Mouse (Mus musculus) frontal cortex, postnatal 25 days (tissue): ENCODE results near the gene Kpna7.
"Not testable (repeated sequence)": the region's sequence is repeated elsewhere in the genome, so short reads cannot be mapped to it uniquely, and the experiment has no call there.

Experiments used
- DNase-seq, 2 experiments: peaks; one replicate each; pipeline ENCODE4 v3.0.0; 2022; ENCODE audit warnings: low spot score in 2 of 2

Gene Kpna7

DNA sequence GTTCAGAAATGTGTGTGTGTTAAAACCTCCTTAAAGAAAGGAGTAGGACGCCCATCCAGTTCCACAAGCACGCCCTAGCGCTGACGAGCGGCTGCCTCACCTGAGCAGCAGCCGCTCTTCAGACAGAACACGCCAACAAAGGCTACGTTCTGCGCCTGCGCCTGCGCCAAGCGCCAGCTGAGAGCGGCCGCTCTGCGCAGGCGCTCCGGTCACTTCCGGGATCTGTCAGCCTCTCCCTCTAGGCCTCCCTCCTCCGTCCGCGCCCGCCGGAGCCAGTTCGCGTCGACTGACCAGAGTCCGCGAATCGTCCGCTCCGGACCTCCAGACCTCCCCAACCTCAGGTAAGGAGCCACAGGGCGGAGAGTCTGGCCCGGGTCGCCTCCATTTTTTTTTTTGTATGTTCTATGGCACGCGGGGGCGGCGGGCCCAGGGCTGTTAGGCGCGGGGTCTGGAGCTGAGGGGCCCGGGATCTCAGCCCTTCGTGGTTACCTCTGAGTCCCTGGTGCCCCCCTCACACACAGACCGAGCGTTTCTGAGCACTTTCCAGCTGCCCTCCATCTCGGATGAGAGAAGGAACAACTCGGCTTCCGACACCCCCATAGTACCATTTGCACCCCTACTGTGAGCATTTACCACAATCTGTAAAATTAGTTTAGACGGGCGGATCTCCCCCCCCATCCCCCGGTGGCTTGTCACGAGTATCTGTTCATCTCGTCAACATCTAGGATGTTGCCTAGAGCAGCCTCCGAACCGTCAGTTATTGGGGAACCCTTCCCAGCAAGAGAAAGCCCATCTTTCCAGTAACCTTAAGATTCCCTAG lies at the start of gene Kpna7, which contains the start of gene Arpc1a:
Gene Kpna7 (minus strand): TSS at position 399 of the 820 bp plus-strand sequence.
Gene Arpc1a (plus strand): TSS at position 199 of the 820 bp plus-strand sequence.
- peak; percentile 73 to 79 for DNase-seq

DNA sequence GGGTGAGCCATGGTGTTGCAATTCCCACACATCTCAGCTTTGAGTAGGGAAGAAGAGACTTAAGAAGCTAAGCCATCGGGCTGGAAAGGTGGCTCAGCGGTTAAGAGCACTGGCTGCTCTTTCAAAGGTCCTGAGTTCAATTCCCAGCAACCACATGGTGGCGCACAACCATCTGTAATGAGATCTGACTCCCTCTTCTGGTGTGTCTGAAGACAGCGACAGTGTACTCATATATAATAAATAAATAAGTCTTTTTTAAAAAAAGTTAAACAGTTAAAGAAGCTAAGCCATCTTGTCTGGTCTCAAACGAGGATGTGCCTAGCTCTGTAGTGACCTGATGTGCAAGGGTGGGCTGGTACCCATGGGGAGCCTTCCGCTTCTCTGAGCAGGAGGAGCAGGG lies 49.4 kb upstream of the Kpna7 start:
- DNase-seq = not testable (repeated sequence)

DNA sequence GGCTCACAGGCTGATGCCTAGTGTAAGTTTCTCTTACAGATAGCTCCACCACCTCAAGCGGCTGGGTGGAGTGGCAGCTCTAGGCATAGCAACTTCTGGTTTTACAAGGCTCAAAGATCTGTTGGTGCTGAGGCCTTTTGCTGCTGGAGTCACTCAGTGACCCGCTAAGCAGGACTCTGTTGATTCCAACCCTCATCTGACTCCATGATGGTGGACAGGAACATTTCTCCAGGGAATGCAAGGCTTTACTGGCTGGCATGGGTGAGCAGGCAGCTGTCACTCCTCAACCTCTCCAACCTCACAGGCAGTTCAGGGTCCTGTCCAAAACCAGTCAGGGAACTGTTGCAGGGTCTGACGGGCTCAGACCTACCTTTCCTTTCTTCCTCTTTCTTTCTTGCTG lies 47.2 kb upstream of the Kpna7 start:
- no peak for DNase-seq

DNA sequence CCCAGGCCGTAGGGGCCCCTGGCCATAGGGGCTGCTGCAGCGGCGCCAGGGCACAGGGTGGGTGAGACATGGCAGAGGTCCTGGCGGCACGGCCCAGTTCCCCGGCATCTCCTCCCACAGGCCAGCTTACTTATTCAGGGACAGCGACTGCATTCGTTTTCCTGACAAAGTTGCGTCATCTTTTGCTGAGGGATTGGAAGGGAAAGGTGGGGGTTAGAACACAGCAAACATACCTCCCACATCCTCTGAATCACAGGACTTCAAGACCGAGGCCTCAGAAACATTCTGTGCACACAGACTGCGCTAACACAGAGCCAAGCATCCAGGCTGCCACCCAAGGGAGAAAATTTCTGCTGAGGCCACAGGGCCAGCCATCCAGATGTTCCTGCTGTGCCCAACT lies 46.4 kb upstream of the Kpna7 start:
- DNase-seq = peak in 1 of 2 experiments; percentile 36

DNA sequence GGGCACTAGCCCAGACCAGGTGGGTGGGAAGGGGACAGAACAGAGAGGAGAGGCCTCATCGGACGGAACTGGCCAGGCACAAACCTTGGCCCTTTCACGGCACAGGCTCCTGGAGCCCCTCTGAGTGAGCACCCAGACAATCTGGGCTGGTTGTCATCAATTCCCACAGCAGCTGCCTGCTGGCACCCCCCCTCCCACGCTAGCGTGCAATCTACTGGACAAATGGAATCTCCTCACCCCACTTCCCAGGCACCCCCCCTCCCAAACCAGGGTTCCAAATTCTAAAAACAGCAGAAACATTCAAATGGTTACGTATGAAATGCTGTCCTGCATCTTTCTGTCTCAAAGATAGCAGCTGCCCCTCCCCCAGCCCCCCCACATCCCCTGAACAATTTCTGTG lies 45.9 kb upstream of the Kpna7 start:
- not testable (repeated sequence) for DNase-seq

DNA sequence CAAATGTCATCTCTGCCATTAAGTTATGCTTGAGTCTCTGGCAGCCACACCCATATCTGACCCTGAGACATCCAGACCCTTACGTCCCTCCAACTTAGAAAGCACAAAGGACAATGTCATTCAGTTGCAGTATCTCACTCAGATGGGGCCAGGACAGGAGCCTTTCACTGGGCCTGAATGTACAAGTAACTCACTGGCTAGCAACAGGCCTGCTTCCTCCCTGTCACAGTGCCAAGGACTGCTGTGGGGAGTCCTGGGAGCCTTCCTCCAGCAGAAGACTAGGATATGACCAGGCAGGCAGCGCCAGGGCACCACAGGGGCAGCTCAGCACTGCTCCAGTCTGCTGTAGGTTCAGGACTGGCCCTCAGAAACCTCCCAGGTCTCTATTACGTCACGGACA lies 45.3 kb upstream of the Kpna7 start:
- DNase-seq = no peak

DNA sequence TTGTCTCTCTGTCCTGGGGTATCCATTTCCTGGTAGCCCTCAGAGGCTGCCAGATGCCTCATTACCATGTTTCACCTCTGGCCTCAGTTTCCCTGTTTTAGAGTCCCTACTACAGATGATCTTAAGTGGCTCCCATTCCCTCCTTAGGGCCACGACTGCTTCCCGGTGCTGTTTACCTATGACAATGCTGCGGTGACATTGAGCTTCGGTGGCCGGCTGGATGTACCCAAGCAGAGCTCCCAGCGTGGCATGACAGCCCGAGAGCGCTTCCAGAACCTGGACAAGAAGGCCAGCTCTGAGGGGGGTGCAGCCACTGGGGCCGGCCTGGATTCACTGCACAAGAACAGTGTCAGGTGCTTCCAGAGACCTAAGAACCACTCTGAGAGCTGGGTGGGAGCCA lies 42.8 kb upstream of the Kpna7 start:
- no peak for DNase-seq

DNA sequence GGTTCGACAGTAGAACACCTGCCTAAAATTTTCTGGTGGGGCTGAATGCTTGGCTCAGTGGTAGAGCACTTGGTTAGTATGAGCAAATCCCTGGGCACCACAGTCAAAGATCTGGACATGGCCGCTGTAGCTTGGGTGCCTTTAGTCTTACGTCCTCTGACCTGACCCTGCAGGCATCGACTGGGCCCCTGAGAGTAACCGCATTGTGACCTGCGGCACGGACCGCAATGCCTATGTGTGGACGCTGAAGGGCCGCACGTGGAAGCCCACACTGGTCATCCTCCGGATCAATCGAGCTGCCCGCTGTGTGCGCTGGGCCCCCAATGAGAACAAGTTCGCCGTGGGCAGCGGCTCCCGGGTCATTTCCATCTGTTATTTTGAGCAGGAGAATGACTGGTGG lies 39.6 kb upstream of the Kpna7 start:
- no peak for DNase-seq

DNA sequence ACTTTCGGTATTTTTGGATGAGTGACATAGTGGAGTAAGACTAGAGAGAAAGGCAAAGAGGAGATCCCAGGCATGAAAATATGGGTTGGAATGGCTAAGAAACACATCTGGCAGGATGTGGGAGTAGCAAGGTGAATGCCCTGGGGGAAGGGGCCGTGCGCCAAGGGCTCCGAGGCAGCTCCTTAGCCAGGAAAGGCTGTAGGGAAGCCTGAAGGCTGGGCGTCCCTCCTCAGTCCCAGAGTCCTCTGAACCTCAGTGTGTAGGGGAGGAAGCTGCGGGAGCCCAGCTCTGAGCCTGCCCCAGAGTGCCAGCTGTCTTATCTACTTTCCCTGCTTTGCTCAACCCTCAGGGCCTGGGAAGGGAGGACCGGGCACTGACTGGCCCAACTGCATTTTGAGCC lies 37.1 kb upstream of the Kpna7 start:
- DNase-seq = no peak

DNA sequence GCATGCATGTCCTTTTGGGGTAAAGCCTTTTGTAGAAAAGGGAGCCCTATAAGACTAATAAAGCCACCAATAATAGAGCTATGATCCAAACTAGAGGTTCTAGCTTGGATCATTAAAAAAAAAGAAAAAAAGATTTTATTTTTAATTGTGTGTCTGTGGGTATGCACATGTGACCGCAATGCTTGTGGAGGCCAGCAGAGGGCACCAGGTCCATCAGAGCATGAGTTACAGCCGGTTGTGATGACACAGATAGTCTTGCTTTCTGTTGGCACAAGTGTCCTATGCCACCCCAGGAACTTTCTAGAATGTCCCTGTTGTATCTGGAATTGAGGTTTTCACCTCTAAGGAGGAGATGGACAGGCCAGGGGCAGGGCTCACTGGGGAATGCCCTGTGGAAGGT lies 35.6 kb upstream of the Kpna7 start:
- DNase-seq = no peak

DNA sequence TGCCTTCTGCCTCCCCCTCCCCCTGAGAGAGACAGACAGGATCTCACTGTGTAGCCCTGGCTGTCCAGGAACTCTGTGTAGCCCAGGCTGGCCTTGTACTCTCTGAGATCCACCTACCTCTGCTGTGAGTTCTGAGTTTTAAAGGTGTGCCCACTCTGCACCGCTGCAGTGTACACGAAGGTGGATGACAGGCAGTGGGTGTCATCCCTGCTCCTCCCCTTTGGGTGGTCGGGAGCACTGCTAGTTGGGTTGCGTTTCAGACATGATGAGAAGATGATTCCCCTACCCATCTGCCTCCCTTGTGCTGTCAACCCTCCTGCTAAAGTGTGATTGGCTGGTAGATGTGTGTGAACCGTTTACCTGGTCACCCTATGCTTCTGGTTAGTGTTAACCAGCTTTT lies 34.6 kb upstream of the Kpna7 start:
- no peak for DNase-seq

DNA sequence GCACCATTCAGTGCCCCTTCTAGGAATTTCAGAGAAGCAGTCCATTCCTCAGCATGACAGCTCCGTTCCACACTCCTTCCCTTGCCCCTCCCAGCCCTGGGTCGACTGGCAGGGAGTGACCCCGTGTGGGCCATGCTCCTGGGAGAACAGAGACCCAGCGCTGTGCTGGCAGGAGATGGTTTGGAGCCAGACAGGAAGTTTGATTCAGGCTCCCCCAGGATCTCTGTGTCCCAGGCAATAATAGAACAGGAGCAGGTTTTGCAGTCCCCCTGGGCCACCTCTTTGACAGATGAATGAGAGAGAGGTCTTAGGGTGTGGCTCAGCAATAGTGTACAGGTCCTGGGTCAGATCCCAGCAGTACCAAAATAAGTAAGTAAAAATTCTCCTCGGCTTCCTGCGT lies 34.2 kb upstream of the Kpna7 start:
- DNase-seq = no peak

DNA sequence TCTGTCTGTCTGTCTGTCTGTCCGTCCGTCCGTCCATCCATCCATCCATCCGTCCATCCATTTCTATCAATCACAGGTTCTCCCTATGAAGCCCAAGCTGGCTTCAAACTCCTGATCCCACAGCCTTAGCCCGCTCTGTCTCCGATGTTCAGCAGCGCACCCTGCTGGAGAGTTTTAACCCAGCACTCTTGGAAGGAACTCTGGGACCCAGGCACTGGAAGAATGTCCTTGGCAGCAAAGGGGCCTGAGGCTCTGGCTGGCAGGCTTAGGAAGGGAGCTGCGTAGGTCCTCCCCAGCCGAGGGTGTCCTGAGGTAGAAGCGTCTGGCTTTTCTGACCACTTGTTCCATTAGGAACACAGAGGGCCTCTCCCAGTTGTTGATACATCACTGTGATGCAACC lies 33.1 kb upstream of the Kpna7 start:
- peak in 1 of 2 experiments; percentile 43 for DNase-seq

DNA sequence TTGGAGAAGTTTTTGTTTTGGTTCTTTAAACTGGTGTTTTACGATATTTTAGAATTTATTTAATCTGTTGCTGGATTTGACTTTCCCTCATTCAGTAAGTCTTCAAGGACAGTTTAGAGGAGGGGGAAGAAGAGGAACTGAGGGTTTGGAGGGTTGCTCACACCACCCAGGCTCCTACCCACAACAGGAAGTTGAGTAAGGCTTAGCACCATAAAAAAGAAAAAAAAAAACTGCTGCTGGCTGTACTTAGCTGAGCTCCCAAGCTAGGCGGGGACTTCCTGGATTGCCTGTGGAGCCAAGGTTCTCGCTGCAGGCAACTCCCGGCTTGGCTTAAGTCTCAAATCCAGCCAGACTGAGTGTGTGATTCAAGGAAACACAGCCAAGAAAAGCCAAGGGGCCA lies 32.5 kb upstream of the Kpna7 start:
- no peak for DNase-seq

DNA sequence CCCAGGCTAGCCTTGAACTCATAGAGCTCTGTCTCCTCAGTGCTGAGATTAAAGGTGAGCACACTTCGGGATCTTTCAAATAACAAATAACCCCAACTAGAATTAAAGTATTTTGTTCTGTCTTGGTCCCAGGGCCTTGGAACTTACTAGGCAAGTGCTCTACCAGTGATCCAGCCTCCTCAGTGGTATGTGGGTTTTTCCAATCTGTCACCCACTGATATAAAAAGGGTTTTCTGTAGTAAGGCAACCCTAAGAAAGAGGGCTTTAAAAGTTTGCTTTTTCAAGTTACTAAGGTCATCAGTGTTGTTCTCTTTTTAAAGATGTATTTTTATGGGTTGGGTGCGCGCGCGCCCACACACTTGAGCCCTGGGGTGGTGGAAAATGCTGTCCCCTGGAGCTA lies 31.9 kb upstream of the Kpna7 start:
- DNase-seq = no peak

DNA sequence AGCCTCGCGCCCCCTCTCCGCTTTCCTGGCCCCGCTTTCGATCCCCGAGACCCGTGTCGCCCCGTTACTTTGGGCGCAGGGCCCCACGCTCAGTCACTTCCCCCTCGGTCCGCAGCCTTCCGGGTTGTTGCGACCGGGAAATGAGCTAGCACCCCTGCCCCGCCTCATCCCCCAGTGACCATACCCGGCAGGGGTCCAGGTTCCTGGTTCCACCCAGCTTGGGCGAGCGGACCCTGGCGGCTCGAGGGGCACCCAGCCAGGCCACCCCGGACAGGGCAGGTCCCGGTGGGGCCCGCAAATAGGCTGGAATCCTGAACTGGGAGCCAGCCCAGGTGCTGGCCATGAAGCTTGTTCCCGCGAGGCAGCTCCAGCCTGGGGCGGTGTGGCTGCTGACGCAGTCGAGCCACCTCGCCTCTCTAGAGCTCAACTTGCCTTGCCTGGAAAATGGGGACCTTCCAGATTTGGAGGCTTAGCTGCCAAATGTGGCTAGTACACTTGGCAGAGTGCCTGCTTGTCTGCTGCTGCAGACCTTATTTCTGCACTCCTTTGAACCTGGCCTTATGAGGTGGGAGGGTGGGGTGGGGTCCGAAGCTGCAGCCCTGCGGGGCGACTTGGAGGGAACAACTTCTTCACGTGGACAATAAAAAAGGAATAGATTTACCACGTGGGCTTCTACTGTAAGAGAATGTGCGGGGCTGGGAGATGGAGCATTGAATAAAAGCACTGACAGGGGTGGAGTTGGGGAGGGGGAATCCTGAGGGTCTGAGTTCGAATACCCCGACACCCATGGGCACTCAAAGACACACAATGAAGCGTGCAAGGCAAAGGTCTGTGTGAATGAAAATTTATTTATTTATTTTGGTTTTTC lies 31.0 kb upstream of the Kpna7 start:
- DNase-seq = no peak

DNA sequence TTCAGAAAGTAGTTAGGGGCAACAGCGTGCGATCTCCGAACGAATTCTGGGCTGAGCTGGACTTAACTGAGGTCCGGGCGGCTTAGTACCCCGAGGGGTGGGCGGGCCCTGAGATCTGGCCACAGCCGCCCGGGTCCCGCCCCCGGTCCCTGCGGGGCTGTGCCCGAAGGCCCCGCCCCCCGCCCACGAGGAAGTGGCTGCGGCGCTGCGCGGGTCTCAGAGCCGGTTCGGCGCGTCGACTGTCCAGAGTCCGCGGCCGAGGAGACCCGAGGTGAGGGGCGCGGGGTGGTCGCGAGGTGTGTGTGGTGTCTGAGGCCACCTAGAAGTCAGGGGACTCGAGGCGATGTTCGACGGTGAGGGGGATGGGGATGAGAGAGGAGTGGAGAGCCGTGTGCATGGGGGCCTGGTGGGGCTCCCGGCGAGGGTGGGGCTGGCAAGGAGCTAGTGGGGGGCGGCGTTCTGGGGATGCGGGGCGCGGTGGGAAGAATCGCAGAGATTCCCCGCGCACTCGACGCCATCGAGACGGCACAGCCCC lies 30.3 kb upstream of the Kpna7 start, which contains the start of gene Arpc1b:
Gene Arpc1b (plus strand): TSS at position 145 of the 535 bp plus-strand sequence.
- DNase-seq = no peak

DNA sequence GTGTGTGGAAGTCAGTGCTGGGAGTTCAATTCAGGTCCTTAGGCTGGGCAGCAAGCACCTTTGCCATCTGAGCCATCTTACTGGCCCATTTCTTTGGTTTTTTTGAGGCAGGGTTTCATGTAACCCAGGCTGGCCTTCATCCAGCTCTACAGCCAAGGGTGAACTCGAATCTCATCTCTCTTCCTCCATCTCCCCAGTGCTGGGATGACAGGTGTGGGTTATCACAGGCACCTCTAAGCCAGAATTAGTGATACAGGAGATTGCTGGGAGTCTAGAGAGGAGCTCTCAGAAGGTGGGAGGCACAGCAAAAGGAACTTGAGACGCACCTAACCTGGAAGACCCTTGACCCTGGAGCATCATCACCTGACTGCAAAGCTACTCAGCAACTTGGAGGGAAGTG lies 29.6 kb upstream of the Kpna7 start:
- DNase-seq = no peak

DNA sequence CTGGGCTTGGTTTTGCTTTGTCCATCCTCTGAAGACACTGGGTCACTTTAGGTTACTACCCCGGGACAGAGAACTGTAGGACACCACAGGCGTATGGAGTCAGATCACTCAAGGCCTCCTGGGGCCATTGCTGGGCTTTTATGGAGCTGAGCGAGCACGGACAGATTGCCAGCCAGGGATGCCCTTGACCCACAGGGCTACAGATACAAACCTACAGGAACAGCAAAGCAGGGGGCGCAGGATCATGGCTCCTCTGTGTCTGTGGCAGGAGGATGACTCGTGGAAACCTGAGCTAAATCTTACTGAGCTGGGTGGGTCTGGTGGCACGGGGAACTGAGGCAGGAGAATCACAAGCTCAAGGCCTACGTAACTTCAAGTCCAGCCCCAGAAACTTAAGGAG lies 28.7 kb upstream of the Kpna7 start:
- DNase-seq = no peak

DNA sequence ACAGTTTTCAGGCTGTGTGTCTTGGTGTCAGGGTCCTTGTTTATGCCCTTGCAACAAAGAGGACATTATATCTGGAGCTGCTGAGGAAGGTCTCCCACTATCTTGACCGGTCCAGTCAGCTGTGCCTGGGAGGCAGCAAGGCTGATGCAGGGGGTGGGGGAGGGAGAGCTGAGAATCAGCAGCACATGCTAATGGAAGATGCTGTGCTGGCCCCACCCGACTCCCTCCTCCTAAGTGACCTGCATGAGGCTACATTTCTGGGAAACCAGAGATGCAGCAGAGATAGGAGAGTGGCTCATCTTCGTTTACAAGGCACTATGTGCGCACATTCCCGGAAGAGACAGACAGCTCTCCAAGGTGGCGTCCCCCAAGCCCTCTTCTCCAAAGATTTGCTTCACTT lies 26.6 kb upstream of the Kpna7 start:
- no peak for DNase-seq

DNA sequence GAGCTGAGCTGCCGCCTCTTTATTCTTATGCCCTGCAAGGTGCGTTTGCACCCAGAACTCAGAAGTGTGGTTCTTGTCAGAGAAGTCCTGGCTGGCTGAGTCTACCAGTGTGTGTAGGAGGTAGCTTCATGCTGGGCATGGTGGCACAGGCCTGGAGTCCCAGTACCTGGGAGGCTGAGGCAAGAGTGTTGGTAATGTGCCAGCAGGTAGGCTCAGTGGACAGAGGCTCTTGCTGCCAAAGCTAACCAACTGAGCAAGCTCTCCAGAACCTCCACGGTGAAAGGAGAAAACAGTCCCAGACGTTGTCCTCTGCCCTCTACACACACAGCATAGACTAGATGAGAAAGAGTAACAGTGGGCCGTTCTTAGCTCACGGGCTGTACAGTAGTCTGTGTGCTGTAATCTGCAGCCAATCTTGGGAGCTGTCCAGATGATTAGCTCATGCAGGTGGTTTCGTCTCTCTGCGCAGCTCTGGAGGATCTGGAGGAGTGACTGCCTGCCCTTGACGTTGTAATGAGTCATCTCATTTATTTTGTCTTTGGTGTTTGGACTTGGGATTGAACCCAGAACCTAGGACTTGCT lies 22.0 kb upstream of the Kpna7 start:
- DNase-seq = no peak

DNA sequence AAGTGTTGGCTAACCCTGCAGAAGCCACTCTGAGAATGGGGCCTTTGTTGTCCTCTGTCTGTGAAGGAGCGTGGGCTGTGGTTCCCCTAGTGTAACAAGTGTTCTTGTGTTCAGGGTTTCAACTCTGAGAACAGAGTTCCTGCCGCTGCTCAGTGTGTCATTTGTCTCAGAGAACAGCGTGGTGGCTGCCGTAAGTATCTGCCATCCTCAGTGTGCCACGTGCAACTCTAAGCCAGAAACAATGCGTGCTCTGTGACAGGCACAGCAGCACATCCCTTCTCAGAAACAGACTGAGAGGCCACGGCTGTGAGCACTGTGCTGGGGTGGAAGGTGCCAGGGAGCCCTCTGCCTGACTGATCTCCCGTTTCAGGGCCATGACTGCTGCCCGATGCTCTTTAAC lies 20.5 kb upstream of the Kpna7 start:
- no peak for DNase-seq
